Mouse (Mus musculus) heart, embryonic 16.5 days (tissue): ENCODE data around the gene Cirbp. TPM values are rescaled to one million over a fixed set of nuclear protein-coding genes. Genes with fewer than 3 reads are reported as not detected.

Experiments
- ATAC-seq: fragments of 200-750 bp; cut with Nextera tagmentation; replicated peaks from 2 replicates; pipeline ENCODE4 v1.8.0; 2017; ENCODE audit warnings: moderate number of reproducible peaks; ENCODE audit not compliant: insufficient read depth, low FRiP score; ENCODE audit errors: extremely low read depth
- H3K27ac ChIP-seq: fragments of 300-500 bp; sonication (generic); 2 replicates; pipeline ENCODE4 v1.5.1; 2014; ENCODE audit warnings: mild to moderate bottlenecking, low read length, control low read depth, moderate library complexity
- H3K27me3 ChIP-seq: fragments of 300-500 bp; sonication (generic); 2 replicates; pipeline ENCODE4 v1.6.1; 2014; ENCODE audit warnings: low read length, mixed read lengths; ENCODE audit not compliant: control insufficient read depth, insufficient read depth
- H3K36me3 ChIP-seq: fragments of 300-500 bp; sonication (generic); 2 replicates; pipeline ENCODE4 v1.6.1; 2014; ENCODE audit not compliant: control insufficient read depth, insufficient read depth
- H3K4me1 ChIP-seq: fragments of 300-500 bp; sonication (generic); 2 replicates; pipeline ENCODE4 v1.6.1; 2014; ENCODE audit warnings: low read length, mixed read lengths; ENCODE audit not compliant: control insufficient read depth, insufficient read depth
- H3K4me2 ChIP-seq: fragments of 300-500 bp; sonication (generic); 2 replicates; pipeline ENCODE4 v1.6.1; 2014; ENCODE audit warnings: low read depth, mild to moderate bottlenecking, control low read depth, low read length
- H3K4me3 ChIP-seq: fragments of 300-500 bp; sonication (generic); 2 replicates; pipeline ENCODE4 v1.5.1; 2014; ENCODE audit warnings: mild to moderate bottlenecking, control low read depth, low read length
- H3K9ac ChIP-seq: fragments of 300-500 bp; sonication (generic); 2 replicates; pipeline ENCODE4 v1.6.1; 2014; ENCODE audit warnings: low read length, control low read depth
- H3K9me3 ChIP-seq: fragments of 300-500 bp; sonication (generic); replicated peaks from 2 replicates; pipeline ENCODE4 v1.6.1; 2016; ENCODE audit warnings: low read length; ENCODE audit not compliant: control insufficient read depth
- WGBS: fragments of 180-500 bp; shearing (Covaris S2); extraction: QIAGEN DNeasy Blood & Tissue Kit; methylation state at CpG from one replicate; pipeline ENCODE4 v1.1.7; 2014; 5-methylcytosine and 5-hydroxymethylcytosine counted together
- polyA plus RNA-seq: library from polyadenylated mRNA; unstranded; fragments of >200 nt; fragmentation: Nextera tagmentation; extraction: Ambion mirVana; gene quantifications from 2 replicates; pipeline ENCODE4 v1.2.1, GENCODE M21; 2015

The Cirbp gene
- polyA plus RNA-seq, 1 experiment from 2014 or later, result 87.6 TPM

DNA sequence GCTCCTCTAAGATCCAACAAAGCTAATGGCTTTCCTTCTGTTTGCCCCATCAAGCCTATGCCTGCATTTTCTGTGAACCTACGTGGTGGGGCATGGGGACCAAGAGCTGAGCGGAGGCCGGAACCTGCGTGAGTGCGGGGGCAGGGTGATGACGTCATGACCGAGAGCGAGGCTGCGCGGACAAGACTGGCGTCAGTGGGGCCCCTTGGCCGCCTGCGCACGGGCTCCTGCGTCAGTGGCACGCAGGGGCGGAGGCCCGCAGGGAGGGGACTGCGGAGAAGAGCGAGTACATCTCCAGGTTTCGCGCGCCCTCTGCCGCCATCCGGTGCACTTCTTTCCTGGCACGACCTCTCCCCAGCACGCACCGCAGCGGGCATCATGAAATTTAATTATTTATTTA, 24.5 kb upstream of the Cirbp start:
- Histone ChIP-seq H3K9ac (peak overlapping the region; percentile 72), H3K9me3 (no peaks in the 10 kb centered on the region), H3K4me2 (peak overlapping the region; percentile 85), H3K27me3 (peaks cover 6% of the 10 kb centered on the region; the same call in 1 of the 2 replicates), H3K4me1 (peaks cover 48% of the 10 kb centered on the region), H3K4me3 (peak overlapping the region; percentile 73), H3K27ac (peak overlapping the region; percentile 81), H3K36me3 (peaks cover 25% of the 10 kb centered on the region)
- peak; percentile 64 for ATAC-seq
- under 1% methylated on average over 28 of the region's 29 CpGs for WGBS

GRCm38 (mm10) chr10:80141786-80142529, 23.8 kb upstream of the Cirbp start:
- Histone ChIP-seq H3K9me3 (no peaks in the 10 kb centered on the region), H3K36me3 (peaks cover 28% of the 10 kb centered on the region), H3K27ac (peak overlapping the region; percentile 93), H3K4me3 (peak overlapping the region; percentile 73), H3K4me2 (peak overlapping the region; percentile 85), H3K27me3 (peaks cover 6% of the 10 kb centered on the region; the same call in 1 of the 2 replicates), H3K9ac (peak overlapping the region; percentile 99), H3K4me1 (peaks cover 51% of the 10 kb centered on the region)
- under 1% methylated on average over 43 of the region's 43 CpGs for WGBS
- ATAC-seq, result peak; percentile 87

DNA sequence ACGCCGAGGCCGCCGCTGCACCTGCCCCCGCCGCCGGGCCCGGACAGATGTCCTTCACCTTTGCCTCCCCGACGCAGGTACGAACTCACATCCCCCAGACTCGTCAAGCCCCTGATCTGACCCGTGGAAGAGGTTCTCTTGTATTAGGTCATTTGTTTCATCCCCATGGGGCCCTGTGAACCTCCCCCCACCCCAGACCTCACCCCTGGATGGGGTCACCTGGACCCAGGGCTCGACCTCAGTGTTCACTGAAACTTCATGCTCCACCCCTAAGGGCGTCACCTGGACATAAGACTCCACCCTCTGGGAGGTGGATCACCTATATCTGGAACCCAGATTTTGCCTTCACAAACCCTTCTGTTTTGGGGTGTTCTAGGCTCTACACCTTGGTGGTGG, 23.3 kb upstream of the Cirbp start:
- ATAC-seq, result 0 out of 2 replicates have a peak, but pooled peaks have one; percentile 3
- Histone ChIP-seq H3K4me1 (peaks cover 51% of the 10 kb centered on the region), H3K9ac (peak overlapping the region; percentile 99), H3K27me3 (peaks cover under 1% of the 10 kb centered on the region; the same call in 1 of the 2 replicates), H3K36me3 (peaks cover 28% of the 10 kb centered on the region), H3K4me2 (peak overlapping the region; percentile 85), H3K27ac (peak overlapping the region; percentile 93), H3K4me3 (peak overlapping the region; percentile 73), H3K9me3 (no peaks in the 10 kb centered on the region)
- WGBS, result 0% methylated on average over 15 of the region's 15 CpGs

DNA sequence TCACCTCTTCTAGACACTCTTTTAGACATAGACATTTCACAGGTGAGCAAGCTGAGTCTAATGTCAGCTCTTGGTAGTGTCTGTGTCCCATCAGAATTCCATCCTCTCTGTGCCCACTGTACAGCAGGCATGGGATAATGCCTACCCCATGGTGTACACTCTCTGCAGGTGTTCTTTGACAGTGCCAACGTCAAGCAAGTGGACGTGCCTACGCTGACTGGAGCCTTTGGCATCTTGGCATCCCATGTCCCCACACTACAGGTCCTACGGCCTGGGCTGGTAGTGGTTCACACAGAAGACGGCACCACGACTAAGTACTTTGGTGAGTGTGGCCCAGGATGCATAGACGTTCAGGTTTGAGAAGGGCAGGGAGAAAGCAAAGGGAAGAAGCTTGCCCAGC, 22.1 kb upstream of the Cirbp start:
- no peak overlapping the region for H3K27ac ChIP-seq
- H3K9me3 ChIP-seq, result no peaks in the 10 kb centered on the region
- H3K9ac ChIP-seq, result no peak overlapping the region
- H3K4me1 ChIP-seq, result peaks cover 45% of the 10 kb centered on the region
- 89% methylated on average over 7 of the region's 7 CpGs for WGBS
- no peak overlapping the region for H3K4me3 ChIP-seq
- peaks cover 28% of the 10 kb centered on the region for H3K36me3 ChIP-seq
- H3K4me2 ChIP-seq, result 0 out of 2 replicates have a peak overlapping the region, but pooled peaks have one; percentile 85
- no peaks in the 10 kb centered on the region for H3K27me3 ChIP-seq
- ATAC-seq, result no peak

DNA sequence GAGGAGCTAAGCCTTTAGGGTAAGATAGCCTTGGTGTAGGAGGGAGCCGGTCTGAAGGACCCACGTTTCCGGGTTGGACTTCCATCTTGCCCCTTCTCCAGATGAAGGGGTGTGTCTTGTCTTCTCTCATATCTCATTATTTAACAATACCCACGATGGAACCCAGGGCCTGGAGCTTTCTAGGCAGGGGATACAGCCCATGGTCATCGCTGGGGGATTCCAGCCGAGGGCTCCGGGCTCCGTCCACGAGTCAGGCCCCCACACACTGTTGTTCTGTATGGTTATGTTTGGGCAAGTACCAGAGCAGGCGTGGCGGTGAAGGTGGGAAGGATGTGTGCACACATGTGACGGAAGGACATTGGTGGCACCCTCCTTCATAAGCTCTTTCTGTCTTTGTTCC, 21.6 kb upstream of the Cirbp start:
- Histone ChIP-seq H3K36me3 (peaks cover 28% of the 10 kb centered on the region), H3K27ac (no peak overlapping the region), H3K9ac (no peak overlapping the region), H3K27me3 (no peaks in the 10 kb centered on the region), H3K4me2 (no peak overlapping the region), H3K4me3 (no peak overlapping the region), H3K9me3 (no peaks in the 10 kb centered on the region), H3K4me1 (peaks cover 45% of the 10 kb centered on the region)
- no peak for ATAC-seq
- WGBS, result 88% methylated on average over 12 of the region's 12 CpGs

DNA sequence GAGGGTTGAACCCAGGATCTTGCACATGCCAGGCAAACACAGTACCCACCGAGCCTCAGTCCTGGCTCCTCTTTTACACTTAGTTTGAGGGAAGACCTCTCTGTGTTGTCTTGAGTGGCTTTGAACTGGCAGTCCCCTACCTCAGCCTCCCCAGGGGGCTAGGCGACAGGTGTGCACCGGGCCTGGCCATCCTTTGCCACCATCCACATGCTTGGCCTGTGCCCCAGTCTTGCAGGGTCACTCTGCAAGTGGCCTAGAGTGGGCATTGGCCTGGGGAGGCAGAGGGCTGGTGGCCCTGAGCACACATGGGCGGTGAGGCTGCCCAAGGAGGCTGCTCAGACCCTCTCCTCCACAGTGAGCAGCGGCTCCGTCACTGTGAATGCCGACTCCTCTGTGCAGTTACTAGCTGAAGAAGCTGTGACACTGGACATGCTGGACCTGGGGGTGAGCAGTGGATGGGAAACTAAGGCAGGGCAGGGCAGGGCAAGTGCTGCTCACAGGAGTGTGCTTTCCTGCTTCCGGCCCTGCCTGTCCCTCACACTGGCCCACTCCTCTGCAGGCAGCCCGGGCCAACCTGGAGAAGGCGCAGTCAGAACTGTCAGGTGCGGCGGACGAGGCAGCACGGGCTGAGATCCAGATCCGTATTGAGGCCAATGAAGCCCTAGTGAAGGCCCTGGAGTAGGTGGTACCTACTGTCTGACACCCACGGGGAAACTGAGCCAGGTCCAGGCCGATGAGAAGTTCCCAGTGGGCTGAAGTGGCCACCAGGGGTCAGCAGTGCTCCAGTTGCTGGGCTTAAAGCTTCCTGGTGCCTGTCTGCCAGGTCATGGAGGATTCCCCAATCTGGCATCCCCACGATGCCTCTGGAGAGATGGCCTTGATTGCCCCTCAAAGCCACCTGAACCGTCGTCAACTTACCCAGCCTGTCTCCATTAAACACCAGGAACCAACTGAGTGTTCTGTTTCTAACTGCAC, 20.6 kb upstream of the Cirbp start:
- Histone ChIP-seq H3K4me1 (peaks cover 45% of the 10 kb centered on the region), H3K4me2 (no peak overlapping the region), H3K27me3 (no peaks in the 10 kb centered on the region), H3K9me3 (no peaks in the 10 kb centered on the region), H3K4me3 (no peak overlapping the region), H3K9ac (no peak overlapping the region), H3K36me3 (peaks cover 28% of the 10 kb centered on the region), H3K27ac (peak overlapping the region; percentile 100)
- 73% methylated on average over 20 of the region's 20 CpGs for WGBS
- no peak for ATAC-seq

- ATAC-seq, result no peak
- H3K36me3 ChIP-seq, result peaks cover 28% of the 10 kb centered on the region
- H3K27ac ChIP-seq, result peak overlapping the region; percentile 100
- H3K4me2 ChIP-seq, result 0 out of 2 replicates have a peak overlapping the region, but pooled peaks have one; percentile 9
- 81% methylated on average over 6 of the region's 6 CpGs for WGBS
- peak overlapping the region; percentile 96 for H3K9ac ChIP-seq
- no peaks in the 10 kb centered on the region for H3K9me3 ChIP-seq
- peaks cover 43% of the 10 kb centered on the region for H3K4me1 ChIP-seq
- no peaks in the 10 kb centered on the region for H3K27me3 ChIP-seq
- H3K4me3 ChIP-seq, result no peak overlapping the region
Measured at GRCm38 (mm10) chr10:80145896-80146295, 19.9 kb upstream of the Cirbp start.

GRCm38 (mm10) chr10:80146568-80147011, 19.2 kb upstream of the Cirbp start:
- H3K4me1 ChIP-seq, result peaks cover 43% of the 10 kb centered on the region
- no peak for ATAC-seq
- H3K27me3 ChIP-seq, result no peaks in the 10 kb centered on the region
- H3K4me3 ChIP-seq, result no peak overlapping the region
- H3K27ac ChIP-seq, result peak overlapping the region; percentile 100
- H3K4me2 ChIP-seq, result no peak overlapping the region
- no peaks in the 10 kb centered on the region for H3K9me3 ChIP-seq
- peaks cover 30% of the 10 kb centered on the region for H3K36me3 ChIP-seq
- H3K9ac ChIP-seq, result peak overlapping the region; percentile 96
- 52% methylated on average over 4 of the region's 4 CpGs for WGBS
